Mouse (Mus musculus): ENCODE measurements around the gene Paf1. TPM values are rescaled to one million over a fixed set of nuclear protein-coding genes. Genes with fewer than 3 reads are reported as not detected.

The Paf1 gene
- polyA plus RNA-seq, 1 experiment = 102 TPM

GRCm38 (mm10) chr7:28430512-28430911 lies 37.8 kb downstream of the Paf1 start:
- peaks cover 55% of the 10 kb centered on the region for H3K4me1 ChIP-seq (ENCODE audit: control insufficient read depth, insufficient read depth, low read length)
- peak overlapping the region; percentile 12; the same call in 1 of the 2 replicates for H3K27ac ChIP-seq (ENCODE audit: insufficient read depth, low read depth, low read length)

GRCm38 (mm10) chr7:28432252-28432651 lies 39.5 kb downstream of the Paf1 start:
- no peak overlapping the region for H3K4me3 ChIP-seq (ENCODE audit: insufficient read depth, low read length)
- TF ChIP-seq POLR2A (IDR thresholded peaks at IDR 0.05; ENCODE audit: borderline replicate concordance, low read depth, low read length) (no peak), CTCF (IDR thresholded peaks at IDR 0.05; ENCODE audit: low read depth, low read length) (no peak)
- peaks cover 54% of the 10 kb centered on the region for H3K4me1 ChIP-seq (ENCODE audit: control insufficient read depth, insufficient read depth, low read length)
- H3K27ac ChIP-seq (ENCODE audit: insufficient read depth, low read depth, low read length) = no peak overlapping the region

More at GRCm38 (mm10) chr7:28430512-28430911, 37.8 kb downstream of the Paf1 start:
- TF ChIP-seq POLR2A (IDR thresholded peaks at IDR 0.05; ENCODE audit: borderline replicate concordance, low read depth, low read length) = no peak
- no peak for TF ChIP-seq CTCF (IDR thresholded peaks at IDR 0.05; ENCODE audit: low read depth, low read length)
- H3K4me3 ChIP-seq (ENCODE audit: insufficient read depth, low read length) = no peak overlapping the region

- no peak overlapping the region for H3K27ac ChIP-seq (ENCODE audit: insufficient read depth, low read depth, low read length)
- peaks cover 45% of the 10 kb centered on the region for H3K4me1 ChIP-seq (ENCODE audit: control insufficient read depth, insufficient read depth, low read length)
- no peak for TF ChIP-seq CTCF (IDR thresholded peaks at IDR 0.05; ENCODE audit: low read depth, low read length)
- no peak for TF ChIP-seq POLR2A (IDR thresholded peaks at IDR 0.05; ENCODE audit: borderline replicate concordance, low read depth, low read length)
- peak overlapping the region; percentile 65 for H3K4me3 ChIP-seq (ENCODE audit: insufficient read depth, low read length)
Observed at GRCm38 (mm10) chr7:28435660-28436259, 43.0 kb downstream of the Paf1 start.

GRCm38 (mm10) chr7:28436271-28436904 lies 43.6 kb downstream of the Paf1 start:
- TF ChIP-seq CTCF (IDR thresholded peaks at IDR 0.05; ENCODE audit: low read depth, low read length) (no peak), POLR2A (IDR thresholded peaks at IDR 0.05; ENCODE audit: borderline replicate concordance, low read depth, low read length) (no peak)
- peak overlapping the region; percentile 46 for H3K27ac ChIP-seq (ENCODE audit: insufficient read depth, low read depth, low read length)
- peaks cover 43% of the 10 kb centered on the region for H3K4me1 ChIP-seq (ENCODE audit: control insufficient read depth, insufficient read depth, low read length)
- H3K4me3 ChIP-seq (ENCODE audit: insufficient read depth, low read length) = peak overlapping the region; percentile 73

- Histone ChIP-seq H3K27ac (ENCODE audit: insufficient read depth, low read depth, low read length) (peak within 1 kb of the TSS; percentile 48), H3K4me1 (ENCODE audit: control insufficient read depth, insufficient read depth, low read length) (peaks cover 46% of the 10 kb centered on the region), H3K4me3 (ENCODE audit: insufficient read depth, low read length) (peak within 1 kb of the TSS; percentile 73)
- TF ChIP-seq POLR2A (IDR thresholded peaks at IDR 0.05; ENCODE audit: borderline replicate concordance, low read depth, low read length) (no peak), CTCF (IDR thresholded peaks at IDR 0.05; ENCODE audit: low read depth, low read length) (peak; percentile 69)
Observed at GRCm38 (mm10) chr7:28436932-28437570, 44.3 kb downstream of the Paf1 start, which contains the start of gene Gmfg. TSS of gene Gmfg (plus strand) at chr7:28437447.

GRCm38 (mm10) chr7:28437964-28438363 lies 45.2 kb downstream of the Paf1 start:
- no peak for TF ChIP-seq CTCF (IDR thresholded peaks at IDR 0.05; ENCODE audit: low read depth, low read length)
- TF ChIP-seq POLR2A (IDR thresholded peaks at IDR 0.05; ENCODE audit: borderline replicate concordance, low read depth, low read length) = no peak
- Histone ChIP-seq H3K27ac (ENCODE audit: insufficient read depth, low read depth, low read length) (no peak overlapping the region), H3K4me1 (ENCODE audit: control insufficient read depth, insufficient read depth, low read length) (peaks cover 44% of the 10 kb centered on the region), H3K4me3 (ENCODE audit: insufficient read depth, low read length) (no peak overlapping the region)

GRCm38 (mm10) chr7:28438771-28439170 lies 46.0 kb downstream of the Paf1 start:
- TF ChIP-seq CTCF (IDR thresholded peaks at IDR 0.05; ENCODE audit: low read depth, low read length) (no peak), POLR2A (IDR thresholded peaks at IDR 0.05; ENCODE audit: borderline replicate concordance, low read depth, low read length) (no peak)
- Histone ChIP-seq H3K4me1 (ENCODE audit: control insufficient read depth, insufficient read depth, low read length) (peaks cover 40% of the 10 kb centered on the region), H3K4me3 (ENCODE audit: insufficient read depth, low read length) (no peak overlapping the region), H3K27ac (ENCODE audit: insufficient read depth, low read depth, low read length) (no peak overlapping the region)

- peak overlapping the region; percentile 55 for H3K4me3 ChIP-seq (ENCODE audit: insufficient read depth, low read length)
- H3K27ac ChIP-seq (ENCODE audit: insufficient read depth, low read depth, low read length) = peak overlapping the region; percentile 89
- peaks cover 44% of the 10 kb centered on the region for H3K4me1 ChIP-seq (ENCODE audit: control insufficient read depth, insufficient read depth, low read length)
Observed at GRCm38 (mm10) chr7:28440739-28441138, 48.0 kb downstream of the Paf1 start.

GRCm38 (mm10) chr7:28441776-28442485 lies 49.2 kb downstream of the Paf1 start:
- peak overlapping the region; percentile 39 for H3K4me3 ChIP-seq (ENCODE audit: insufficient read depth, low read length)
- peaks cover 44% of the 10 kb centered on the region for H3K4me1 ChIP-seq (ENCODE audit: control insufficient read depth, insufficient read depth, low read length)
- peak overlapping the region; percentile 89 for H3K27ac ChIP-seq (ENCODE audit: insufficient read depth, low read depth, low read length)
- TF ChIP-seq CTCF (IDR thresholded peaks at IDR 0.05; ENCODE audit: low read depth, low read length) (no peak), POLR2A (IDR thresholded peaks at IDR 0.05; ENCODE audit: borderline replicate concordance, low read depth, low read length) (no peak)

More at GRCm38 (mm10) chr7:28440739-28441138, 48.0 kb downstream of the Paf1 start:
- TF ChIP-seq CTCF (IDR thresholded peaks at IDR 0.05; ENCODE audit: low read depth, low read length) = no peak

All from bone marrow macrophage, adult 2 months (primary cell).